Mouse (Mus musculus) midbrain, embryonic 12.5 days (tissue): ENCODE results near the gene Myo16. TPM values are rescaled to one million over a fixed set of nuclear protein-coding genes. Genes with fewer than 3 reads are reported as not detected.

Source experiments
- ATAC-seq: fragments of 200-750 bp; cut with Nextera tagmentation; 2 replicates; pipeline ENCODE4 v1.8.0; 2017; ENCODE audit warnings: low read depth, moderate TSS enrichment, moderate library complexity; ENCODE audit not compliant: low FRiP score
- H3K27ac ChIP-seq: fragments of 300-500 bp; sonication (generic); replicated peaks from 2 replicates; pipeline ENCODE4 v1.5.1; 2016; ENCODE audit warnings: mild to moderate bottlenecking
- H3K27me3 ChIP-seq: fragments of 300-500 bp; sonication (generic); 2 replicates; pipeline ENCODE4 v1.6.1; 2016; ENCODE audit warnings: mild to moderate bottlenecking
- H3K36me3 ChIP-seq: fragments of 300-500 bp; sonication (generic); 2 replicates; pipeline ENCODE4 v1.6.1; 2016
- H3K4me1 ChIP-seq: fragments of 300-500 bp; sonication (generic); 2 replicates; pipeline ENCODE4 v1.6.1; 2016
- H3K4me2 ChIP-seq: fragments of 300-500 bp; sonication (generic); replicated peaks from 2 replicates; pipeline ENCODE4 v1.6.1; 2016; ENCODE audit warnings: mild to moderate bottlenecking, moderate library complexity
- H3K4me3 ChIP-seq: fragments of 300-500 bp; sonication (generic); 2 replicates; pipeline ENCODE4 v1.5.1; 2016; ENCODE audit warnings: mild to moderate bottlenecking
- H3K9ac ChIP-seq: fragments of 300-500 bp; sonication (generic); replicated peaks from 2 replicates; pipeline ENCODE4 v1.6.1; 2016; ENCODE audit warnings: mild to moderate bottlenecking, moderate library complexity
- H3K9me3 ChIP-seq: fragments of 300-500 bp; sonication (generic); 2 replicates; pipeline ENCODE4 v1.6.1; 2016; ENCODE audit warnings: mild to moderate bottlenecking
- WGBS: fragments of 180-500 bp; shearing (Covaris S2); methylation state at CpG from one replicate; pipeline ENCODE4 v1.1.7; 2016; 5-methylcytosine and 5-hydroxymethylcytosine counted together
- polyA plus RNA-seq: library from polyadenylated mRNA; unstranded; fragments of >200 nt; fragmentation: Nextera tagmentation; extraction: Ambion mirVana; gene quantifications from 2 replicates; pipeline ENCODE4 v1.2.1, GENCODE M21; 2016

The Myo16 gene
- polyA plus RNA-seq, 1 experiment from 2014 or later = 4.0 TPM

- Histone ChIP-seq H3K9me3 (no peaks in the 10 kb centered on the region), H3K4me1 (no peaks in the 10 kb centered on the region; the same call in 1 of the 2 replicates), H3K27ac (no peak overlapping the region), H3K4me2 (no peak overlapping the region), H3K9ac (no peak overlapping the region), H3K36me3 (no peaks in the 10 kb centered on the region), H3K4me3 (no peak overlapping the region), H3K27me3 (no peaks in the 10 kb centered on the region)
- no peak for ATAC-seq
- 88% methylated on average over 9 of the region's 9 CpGs for WGBS
These were observed 524.2 kb downstream of the Myo16 start for GRCm38 (mm10) chr8:10677840-10678410.

DNA sequence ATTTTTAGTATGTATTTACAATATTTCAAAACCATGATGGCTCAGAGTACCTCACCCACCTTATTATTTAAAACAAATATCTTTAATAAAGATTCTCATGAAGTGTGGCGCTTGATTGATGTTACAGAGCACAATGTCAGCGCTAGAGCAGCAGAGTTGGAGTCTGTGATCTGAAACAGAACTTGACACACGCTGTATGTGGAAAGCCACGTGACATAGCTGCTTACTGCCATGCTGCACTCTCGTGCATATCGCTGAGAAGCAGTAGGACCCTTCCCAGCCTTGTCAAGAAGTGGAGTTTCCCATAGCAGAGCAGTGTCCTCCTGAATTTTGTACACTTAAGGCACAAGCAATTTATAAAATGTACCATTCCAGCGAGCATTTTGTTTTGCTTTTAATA lies 528.2 kb downstream of the Myo16 start:
- no peaks in the 10 kb centered on the region for H3K9me3 ChIP-seq
- H3K4me2 ChIP-seq = no peak overlapping the region
- no peaks in the 10 kb centered on the region for H3K36me3 ChIP-seq
- H3K4me1 ChIP-seq = no peaks in the 10 kb centered on the region; the same call in 1 of the 2 replicates
- H3K27ac ChIP-seq = no peak overlapping the region
- H3K27me3 ChIP-seq = no peaks in the 10 kb centered on the region
- ATAC-seq = no peak
- no peak overlapping the region for H3K9ac ChIP-seq
- no peak overlapping the region for H3K4me3 ChIP-seq
- 84% methylated on average over 7 of the region's 7 CpGs for WGBS

DNA sequence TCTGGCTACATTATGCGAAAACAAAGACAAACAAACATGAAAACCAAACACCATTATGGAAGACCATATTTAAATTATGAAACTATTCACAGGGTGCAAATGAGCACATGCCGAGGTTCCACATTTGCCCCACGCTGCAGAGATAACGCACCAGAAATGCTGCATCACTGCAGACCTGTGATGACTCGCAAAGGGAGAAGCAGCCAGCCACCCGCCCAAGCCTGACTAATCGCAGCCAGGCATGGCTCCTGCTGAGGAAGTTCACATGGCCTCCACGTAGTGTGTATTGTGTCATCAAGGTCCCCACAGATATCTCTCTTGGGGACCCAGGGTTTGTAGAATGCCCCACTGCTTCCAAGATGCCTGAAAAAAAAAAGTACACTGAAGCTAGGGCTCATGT lies 529.4 kb downstream of the Myo16 start:
- no peak overlapping the region for H3K4me2 ChIP-seq

More for the DNA sequence above, 529.4 kb downstream of the Myo16 start:
- no peaks in the 10 kb centered on the region for H3K36me3 ChIP-seq
- ATAC-seq = no peak
- H3K4me3 ChIP-seq = no peak overlapping the region
- H3K27ac ChIP-seq = no peak overlapping the region
- no peaks in the 10 kb centered on the region for H3K27me3 ChIP-seq
- H3K9ac ChIP-seq = no peak overlapping the region
- 78% methylated on average over 8 of the region's 8 CpGs for WGBS
- no peaks in the 10 kb centered on the region for H3K9me3 ChIP-seq
- H3K4me1 ChIP-seq = peaks cover 4% of the 10 kb centered on the region; the same call in 1 of the 2 replicates

Other genes with a start within 250 kb of the Myo16 start
- 9.7 TPM in 2 replicates for gene Lig4, start 176.2 kb upstream of the Myo16 start, polyA plus RNA-seq
- gene Abhd13, start 176.2 kb upstream of the Myo16 start, polyA plus RNA-seq = 19.4 and 20.7 TPM in 2 replicates
- gene Tnfsf13b, start 147.4 kb upstream of the Myo16 start, polyA plus RNA-seq = 0.22 TPM in 1 of 2 replicates, not detected in the other